27 mouse cellular contexts compared by ENCODE assay signal in genomic region chr7:144560594-144560993, GRCm38 (mm10). TPM values are rescaled to one million over a fixed set of nuclear protein-coding genes. Genes with fewer than 3 reads are reported as not detected.
DNase-seq lines count a peak whose midpoint lies in the region; ATAC-seq and TF ChIP-seq lines count a peak whose summit lies in the region.
"Had no signal": no experiment of that assay in that cellular context is flagged by ENCODE, and none has a peak within 500 bp of the region (broad histone marks: within the 10 kb centered on the region; RNA-seq: fewer than 3 reads in every experiment).

No protein-coding gene starts in this region.

- ATAC-seq in midbrain, embryonic 11.5 days (ENCODE audit: low FRiP score), result no peak
- ATAC-seq in activated CD4-positive, CD25-positive, alpha-beta regulatory T cell, adult 4 months, result peak; percentile 91
- no peak for ATAC-seq in midbrain, embryonic 13.5 days
- ATAC-seq: lung, postnatal 0 days; midbrain, embryonic 16.5 days had no signal

- no peak for TF ChIP-seq CTCF in thymus, adult 2 months (IDR thresholded peaks at IDR 0.05; ENCODE audit: borderline replicate concordance, control insufficient read depth, extremely low read depth, insufficient read depth, low read length, poor library complexity)

- no peaks in the 10 kb centered on the region for H3K36me3 ChIP-seq in midbrain, embryonic 11.5 days (ENCODE audit: control insufficient read depth, insufficient read depth, low read length)
- no peaks in the 10 kb centered on the region for H3K36me3 ChIP-seq in midbrain, embryonic 10.5 days
- H3K36me3 ChIP-seq in thymus, adult 2 months (ENCODE audit: control insufficient read depth, insufficient read depth, low read length), result no peaks in the 10 kb centered on the region
- no peaks in the 10 kb centered on the region for H3K36me3 ChIP-seq in midbrain, embryonic 13.5 days
- H3K36me3 ChIP-seq: heart, embryonic 10.5 days; heart, embryonic 15.5 days; kidney, embryonic 15.5 days; limb, embryonic 13.5 days; neural tube, embryonic 12.5 days had no signal

- intact Hi-C loops in heart, postnatal 14 days (cut with DNase I), result no loop called here

- H3K9ac ChIP-seq in midbrain, embryonic 11.5 days (ENCODE audit: low read length), result no peak overlapping the region
- H3K9ac ChIP-seq in midbrain, embryonic 13.5 days (replicated peaks), result no peak overlapping the region
- H3K9ac ChIP-seq: heart, embryonic 15.5 days; hindbrain, embryonic 14.5 days; kidney, embryonic 15.5 days; limb, embryonic 13.5 days; neural tube, embryonic 12.5 days had no signal

- no peak overlapping the region for H3K4me2 ChIP-seq in midbrain, embryonic 11.5 days
- H3K4me2 ChIP-seq in midbrain, embryonic 13.5 days (replicated peaks), result no peak overlapping the region
- H3K4me2 ChIP-seq: heart, embryonic 15.5 days; hindbrain, embryonic 14.5 days; kidney, embryonic 15.5 days; limb, embryonic 13.5 days; liver, embryonic 11.5 days; neural tube, embryonic 12.5 days had no signal

- DNase-seq in midbrain, embryonic 11.5 days (ENCODE audit: low spot score, missing footprints), result peak; percentile 66
- no peak for DNase-seq in midbrain, embryonic 10.5 days (ENCODE audit: low spot score)
- DNase-seq in thymus, adult 2 months, result peak; percentile 35
- peak; percentile 27 to 59 for DNase-seq in thymus, postnatal 36 days
- no peak for DNase-seq in heart, postnatal 14 days
- DNase-seq in adrenal gland, postnatal 36 days, result no peak
- DNase-seq: adrenal gland, postnatal 10 days; cerebellum, adult 18-20 months; cerebellum, postnatal 10 days; gastrocnemius, postnatal 10 days; kidney, adult 18-20 months; lung, adult 18-20 months; lung, postnatal 4 days; right cerebral cortex, adult 18-20 months; spleen, adult 18-20 months had no signal

- no peaks in the 10 kb centered on the region for H3K9me3 ChIP-seq in midbrain, embryonic 11.5 days (ENCODE audit: control insufficient read depth, low read length)
- H3K9me3 ChIP-seq in midbrain, embryonic 10.5 days (replicated peaks), result no peaks in the 10 kb centered on the region
- no peaks in the 10 kb centered on the region for H3K9me3 ChIP-seq in midbrain, embryonic 13.5 days
- H3K9me3 ChIP-seq: heart, embryonic 10.5 days; heart, embryonic 15.5 days; kidney, embryonic 15.5 days; limb, embryonic 13.5 days; neural tube, embryonic 12.5 days had no signal

- WGBS in midbrain, embryonic 11.5 days, result 84% methylated on average over 4 of the region's 4 CpGs
- 88% methylated on average over 4 of the region's 4 CpGs for WGBS in midbrain, embryonic 10.5 days
- WGBS in thymus, adult 2 months, result 46% methylated on average over 4 of the region's 4 CpGs
- 88% methylated on average over 4 of the region's 4 CpGs for WGBS in midbrain, embryonic 13.5 days

- H3K27me3 ChIP-seq in midbrain, embryonic 11.5 days (ENCODE audit: control insufficient read depth, insufficient read depth, low read length), result peaks cover 8% of the 10 kb centered on the region
- peaks cover 76% of the 10 kb centered on the region for H3K27me3 ChIP-seq in midbrain, embryonic 10.5 days (ENCODE audit: low read depth, poor library complexity, severe bottlenecking)
- H3K27me3 ChIP-seq in thymus, adult 2 months (ENCODE audit: control insufficient read depth, insufficient read depth, low read length), result no peaks in the 10 kb centered on the region
- H3K27me3 ChIP-seq in midbrain, embryonic 13.5 days, result peaks cover 26% of the 10 kb centered on the region
- H3K27me3 ChIP-seq: heart, embryonic 15.5 days; limb, embryonic 13.5 days; neural tube, embryonic 12.5 days had no signal

- no peak overlapping the region for H3K27ac ChIP-seq in midbrain, embryonic 11.5 days (ENCODE audit: low read depth, low read length)
- no peak overlapping the region for H3K27ac ChIP-seq in midbrain, embryonic 10.5 days (replicated peaks)
- no peak overlapping the region for H3K27ac ChIP-seq in thymus, adult 2 months (ENCODE audit: control insufficient read depth, insufficient read depth, low read length)
- no peak overlapping the region for H3K27ac ChIP-seq in midbrain, embryonic 13.5 days
- H3K27ac ChIP-seq: heart, embryonic 10.5 days; heart, embryonic 15.5 days; hindbrain, embryonic 14.5 days; kidney, embryonic 15.5 days; limb, embryonic 13.5 days; neural tube, embryonic 12.5 days had no signal

- TF ChIP-seq POLR2A in thymus, adult 2 months (IDR thresholded peaks at IDR 0.05; ENCODE audit: control insufficient read depth, extremely low read depth, insufficient read depth, low read length, poor library complexity), result no peak

- H3K4me3 ChIP-seq in midbrain, embryonic 11.5 days (ENCODE audit: low read depth, low read length), result no peak overlapping the region
- H3K4me3 ChIP-seq in midbrain, embryonic 10.5 days, result no peak overlapping the region
- H3K4me3 ChIP-seq in thymus, adult 2 months (ENCODE audit: control insufficient read depth, insufficient read depth, low read length), result no peak overlapping the region
- no peak overlapping the region for H3K4me3 ChIP-seq in midbrain, embryonic 13.5 days (replicated peaks)
- H3K4me3 ChIP-seq: erythroblast, embryonic 14.5 days; heart, embryonic 10.5 days; heart, embryonic 15.5 days; kidney, embryonic 15.5 days; limb, embryonic 13.5 days; neural tube, embryonic 12.5 days had no signal

- no peaks in the 10 kb centered on the region for H3K4me1 ChIP-seq in midbrain, embryonic 11.5 days (ENCODE audit: control insufficient read depth, insufficient read depth, low read length)
- peaks cover 26% of the 10 kb centered on the region for H3K4me1 ChIP-seq in midbrain, embryonic 10.5 days
- H3K4me1 ChIP-seq in thymus, adult 2 months (replicated peaks; ENCODE audit: control insufficient read depth, insufficient read depth, low read length), result peaks cover 11% of the 10 kb centered on the region
- H3K4me1 ChIP-seq in midbrain, embryonic 13.5 days (replicated peaks), result no peaks in the 10 kb centered on the region
- H3K4me1 ChIP-seq: limb, embryonic 13.5 days; neural tube, embryonic 12.5 days had no signal

RNA-seq across cellular contexts. Expression of gene Ppfia1, which starts 7.1 kb away (rescaled TPM):
- polyA plus RNA-seq in midbrain, embryonic 11.5 days (2014; fragmentation: Nextera tagmentation; extraction: Ambion mirVana), result 37.5 and 43.2 TPM in 2 replicates
- polyA plus RNA-seq in midbrain, embryonic 10.5 days (2016; fragmentation: Nextera tagmentation; extraction: Ambion mirVana), result 39.6 and 44.0 TPM in 2 replicates
- polyA plus RNA-seq in activated CD4-positive, CD25-positive, alpha-beta regulatory T cell, adult 4 months (2017; shearing (Covaris generic)), result 10 to 100 TPM; 24.3 to 24.7 TPM
- polyA plus RNA-seq in thymus, adult 2 months (2012; rRNA removed), result 57.0 and 59.8 TPM in 2 replicates
- 28.1 and 32.1 TPM in 2 replicates for polyA plus RNA-seq in midbrain, embryonic 13.5 days (2015; fragmentation: Nextera tagmentation; extraction: Ambion mirVana)
- total RNA-seq in heart, postnatal 14 days (2021), result 10 to 100 TPM; 46.3 to 54.8 TPM
- 10 to 100 TPM; 51.4 to 55.7 TPM for total RNA-seq in adrenal gland, postnatal 36 days (2021)

RNA-seq across cellular contexts. Expression of gene Fadd, which starts 21.7 kb away (rescaled TPM):
- polyA plus RNA-seq in midbrain, embryonic 11.5 days (2014; fragmentation: Nextera tagmentation; extraction: Ambion mirVana), result 8.5 and 8.9 TPM in 2 replicates
- polyA plus RNA-seq in midbrain, embryonic 10.5 days (2016; fragmentation: Nextera tagmentation; extraction: Ambion mirVana), result 11.0 and 11.6 TPM in 2 replicates
- 1 to 10 TPM; 6.2 to 6.6 TPM for polyA plus RNA-seq in activated CD4-positive, CD25-positive, alpha-beta regulatory T cell, adult 4 months (2017; shearing (Covaris generic))
- 15.2 and 15.3 TPM in 2 replicates for polyA plus RNA-seq in thymus, adult 2 months (2012; rRNA removed)
- polyA plus RNA-seq in midbrain, embryonic 13.5 days (2015; fragmentation: Nextera tagmentation; extraction: Ambion mirVana), result 5.3 and 6.0 TPM in 2 replicates
- total RNA-seq in heart, postnatal 14 days (2021), result 1 to 10 TPM; 7.0 to 7.2 TPM
- total RNA-seq in adrenal gland, postnatal 36 days (2021), result 10 to 100 TPM in 1 of 2 experiments, 1 to 10 TPM in 1; 8.9 to 12.9 TPM

Comparison
In these comparisons a context has a peak if more than half of its experiments do, and no peak if none do; other contexts are left out.
1. DNase-seq: peak in midbrain, embryonic 11.5 days (single experiment), thymus, adult 2 months (single experiment) and thymus, postnatal 36 days (2 of 2); none in midbrain, embryonic 10.5 days (single experiment), heart, postnatal 14 days (0 of 2) and adrenal gland, postnatal 36 days (0 of 2).